Mouse (Mus musculus) CD4-positive, CD25-positive, alpha-beta regulatory T cell, adult 4 months (primary cell): ENCODE results near the gene Sun3. TPM values are rescaled to one million over a fixed set of nuclear protein-coding genes. Genes with fewer than 3 reads are reported as not detected.

Experiments
- ATAC-seq: one replicate; pipeline ENCODE4 v1.8.0; 2017
- polyA plus RNA-seq, 2 experiments: library from polyadenylated mRNA; unstranded; fragments of 100-300 nt; shearing (Covaris generic); gene quantifications; one replicate each; pipeline ENCODE4 v1.2.1; 2017

Gene Sun3
- polyA plus RNA-seq, 2 experiments from 2014 or later, result not detected

DNA sequence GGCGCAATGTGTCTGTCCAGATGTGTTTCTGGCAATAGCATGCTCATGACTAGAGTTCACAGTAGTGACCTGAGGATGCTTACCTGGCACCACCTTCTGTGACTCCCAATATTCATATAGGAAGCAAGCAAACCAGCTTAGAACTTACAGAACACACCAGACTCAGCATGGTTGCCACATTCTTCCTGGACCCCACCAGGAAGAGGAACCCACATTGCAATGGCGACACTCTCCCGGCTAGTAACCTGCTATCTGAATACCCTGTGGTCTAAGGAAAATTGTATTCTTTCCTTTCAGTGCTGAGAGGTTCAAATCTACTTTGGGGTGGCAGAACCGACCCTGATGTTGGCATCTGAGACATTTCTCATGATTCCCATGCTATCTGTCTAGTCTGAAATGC is 70.6 kb downstream of the Sun3 start:
- no peak for ATAC-seq

GRCm38 (mm10) chr11:8973166-8973565 is 75.6 kb downstream of the Sun3 start, which contains the start of gene Pkd1l1:
Gene Pkd1l1 (minus strand): TSS chr11:8973266.
- no peak for ATAC-seq

DNA sequence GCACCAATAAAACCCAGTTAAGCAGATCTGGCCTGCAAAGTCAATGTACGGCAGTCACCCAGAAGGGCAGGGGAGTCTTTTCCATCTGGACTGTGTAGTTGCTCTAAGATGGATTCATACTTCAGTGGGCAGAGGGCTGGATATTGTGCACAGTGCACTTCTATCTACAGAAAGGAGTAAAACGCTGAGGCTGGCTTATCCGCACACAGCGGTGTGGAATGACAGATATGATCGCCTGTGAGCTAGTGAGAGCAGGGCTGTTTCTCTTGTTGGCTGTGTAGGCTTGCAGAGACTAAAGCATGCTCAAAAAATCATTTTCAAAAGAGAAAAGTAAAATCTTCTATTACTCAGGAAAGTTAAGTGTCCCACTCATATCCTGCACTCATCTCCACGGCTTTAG is 76.7 kb downstream of the Sun3 start:
- no peak for ATAC-seq

GRCm38 (mm10) chr11:8970509-8970908 is 78.3 kb downstream of the Sun3 start:
- no peak for ATAC-seq

- no peak for ATAC-seq
Measured at GRCm38 (mm10) chr11:8968094-8968493, 80.7 kb downstream of the Sun3 start.

Other genes with a start within 250 kb of the Sun3 start
- gene Pkd1l1, start 75.7 kb downstream of the Sun3 start, polyA plus RNA-seq, result under 1 TPM; 0.11 to 0.42 TPM
- 1 to 10 TPM; 6.1 to 6.3 TPM for gene Hus1, start 37.8 kb downstream of the Sun3 start, polyA plus RNA-seq
- under 1 TPM in 1 of 2 experiments, not detected in 1; 0.31 TPM for gene Gm11992, start 397 bp downstream of the Sun3 start, polyA plus RNA-seq
- gene Upp1, start 69.1 kb upstream of the Sun3 start, polyA plus RNA-seq, result not detected
- not detected for gene Abca13, start 143.0 kb upstream of the Sun3 start, polyA plus RNA-seq